Mouse (Mus musculus): Measurements from ENCODE around the gene Frmd8.

The Frmd8 gene

DNA sequence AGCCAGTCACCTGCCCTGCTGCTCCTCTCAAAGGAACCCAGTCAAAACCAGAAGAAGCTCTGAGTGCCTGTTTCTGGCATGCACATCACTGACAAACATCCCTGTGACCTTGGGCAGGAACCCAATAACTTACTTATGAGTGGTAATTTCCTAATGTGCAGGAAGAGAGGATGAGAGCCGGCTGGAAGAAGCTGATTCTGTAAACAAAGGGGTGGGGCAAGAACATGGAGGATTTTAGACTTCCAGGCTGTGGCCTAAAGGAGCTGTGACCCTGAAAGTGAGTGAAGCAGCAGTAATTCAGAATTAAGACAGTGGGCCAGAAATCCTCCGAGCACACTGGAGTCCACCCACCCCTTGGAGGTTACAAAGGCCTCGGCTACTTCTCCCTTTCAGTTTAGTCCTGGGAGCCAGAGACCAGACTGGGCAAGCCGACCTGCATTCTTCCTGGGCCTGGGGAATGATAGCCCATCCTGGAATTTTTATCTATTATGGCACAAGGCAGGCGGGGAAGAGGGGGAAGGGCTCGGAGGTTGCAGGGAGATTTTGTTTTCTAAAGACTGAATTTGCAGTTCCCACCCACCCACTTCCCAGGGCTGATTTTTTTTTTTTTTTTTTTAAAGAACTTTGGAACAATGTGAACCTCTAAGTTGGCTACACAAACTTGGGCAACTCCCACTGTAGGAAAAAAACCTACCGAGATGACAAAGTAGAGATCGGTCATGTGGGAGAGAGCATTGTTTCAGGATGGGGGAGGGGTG lies 68.8 kb downstream of the Frmd8 start:
- ChIA-PET CTCF (interaction anchor here (0.5 to 2.1 kb wide), 17 partner anchors 9 to 321 kb away, joined by 3 to 9 read pairs (median 3); no protein-coding TSS in a partner anchor), POLR2A (interaction anchor here (0.6 to 14.9 kb wide), 49 partner anchors 8 to 1230 kb away, joined by 3 to 2935 read pairs (median 5); partner anchors contain the start of genes Frmd8 (in 2 of the 4), Atg2a (in 1 of the 4), Ccdc85b (in 1 of the 4) and Cfl1 (in 1 of the 4))

GRCm38 (mm10) chr19:5804371-5804899 lies 70.6 kb downstream of the Frmd8 start:
- POLR2A ChIA-PET = interaction anchor here (0.6 to 19.0 kb wide), 40 partner anchors 7 to 473 kb away, joined by 3 to 4129 read pairs (median 11); partner anchors contain the start of genes Frmd8 (in 3 of the 4), Mus81 (in 2 of the 4), Slc25a45 (in 2 of the 4) and Tigd3 (in 2 of the 4)
- CTCF ChIA-PET = interaction anchor here in 3 of 4 experiments (0.8 to 2.1 kb wide), 8 partner anchors 11 to 211 kb away, joined by 3 to 7 read pairs (median 4); partner anchors contain the start of gene Capn1 (in 1 of the 3)

DNA sequence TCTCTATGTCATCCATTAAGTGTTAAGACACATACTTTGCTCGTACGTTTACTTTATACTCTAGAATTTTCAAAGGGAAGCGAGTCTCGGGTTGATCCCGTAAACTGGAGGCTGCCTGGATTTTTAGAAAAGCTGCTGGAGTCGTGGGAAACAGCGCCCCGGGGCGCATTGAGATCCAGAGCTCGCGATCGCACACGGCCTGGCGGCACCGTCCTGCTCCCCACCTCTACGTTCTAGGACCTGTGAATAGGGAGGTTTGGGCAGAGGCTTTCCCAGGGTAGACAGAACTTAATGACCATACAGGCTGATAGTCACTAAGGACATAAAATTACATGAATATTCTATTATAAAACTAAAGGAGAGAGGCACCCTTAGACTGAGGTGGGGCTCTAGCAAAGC lies 71.2 kb downstream of the Frmd8 start:
- ChIA-PET CTCF (interaction anchor here in 3 of 4 experiments (0.8 to 2.1 kb wide), 10 partner anchors 10 to 212 kb away, joined by 3 to 7 read pairs (median 4); partner anchors contain the start of gene Capn1 (in 1 of the 3)), POLR2A (interaction anchor here (0.6 to 19.0 kb wide), 58 partner anchors 8 to 795 kb away, joined by 3 to 4129 read pairs (median 6); partner anchors contain the start of genes Frmd8 (in 4 of the 4), Scyl1 (in 3 of the 4), Cfl1 (in 2 of the 4) and Mus81 (in 2 of the 4))

DNA sequence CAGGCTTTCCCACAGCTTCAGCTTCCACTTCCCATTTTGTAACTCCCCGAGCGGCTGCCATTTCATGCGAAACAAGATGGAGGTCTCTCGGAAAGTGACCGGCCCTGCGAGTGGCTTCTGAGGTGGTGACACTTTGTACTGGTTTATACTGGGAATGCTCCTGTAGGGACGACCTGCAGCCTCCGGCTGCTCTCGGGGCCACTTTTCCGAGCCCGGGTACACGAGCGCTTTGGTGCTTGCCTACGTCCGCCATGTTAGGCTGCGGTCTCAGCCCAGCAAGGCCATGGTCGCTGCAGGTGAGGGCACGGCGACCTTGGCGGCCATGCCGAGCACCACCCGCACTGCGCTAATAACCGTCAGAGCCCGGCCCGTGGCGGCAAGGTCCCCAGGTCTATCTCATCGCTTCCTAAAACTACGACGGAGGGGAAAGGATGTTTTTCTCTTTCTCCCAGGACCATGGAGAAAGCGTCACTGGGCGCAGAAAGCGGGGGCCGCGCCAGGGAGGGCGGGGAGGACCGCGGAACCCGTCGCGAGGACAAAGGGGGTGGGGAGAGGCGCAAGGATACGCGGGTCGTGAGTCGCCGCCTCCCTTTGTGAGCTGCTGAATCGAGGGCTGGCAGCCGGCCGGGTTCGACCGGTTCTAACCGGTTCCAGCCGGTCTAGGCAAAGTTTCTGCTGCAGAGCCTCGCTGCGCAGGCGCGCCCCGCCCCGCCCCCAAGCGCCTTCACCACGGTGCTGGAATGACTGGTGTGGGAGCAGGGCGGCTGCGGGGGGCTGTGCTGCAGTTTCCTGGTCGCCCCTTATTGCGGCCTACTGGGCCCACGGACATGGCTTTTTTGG lies 71.8 kb downstream of the Frmd8 start:
- ChIA-PET CTCF (interaction anchor here (0.5 to 2.1 kb wide), 16 partner anchors 9 to 212 kb away, joined by 3 to 7 read pairs (median 4); partner anchors contain the start of gene Capn1 (in 1 of the 4)), POLR2A (interaction anchor here (0.5 to 19.0 kb wide), 96 partner anchors 8 to 1102 kb away, joined by 3 to 4129 read pairs (median 4); partner anchors contain the start of genes Frmd8 (in 4 of the 4), Scyl1 (in 4 of the 4), Cdca5 (in 2 of the 4) and Cfl1 (in 2 of the 4))

DNA sequence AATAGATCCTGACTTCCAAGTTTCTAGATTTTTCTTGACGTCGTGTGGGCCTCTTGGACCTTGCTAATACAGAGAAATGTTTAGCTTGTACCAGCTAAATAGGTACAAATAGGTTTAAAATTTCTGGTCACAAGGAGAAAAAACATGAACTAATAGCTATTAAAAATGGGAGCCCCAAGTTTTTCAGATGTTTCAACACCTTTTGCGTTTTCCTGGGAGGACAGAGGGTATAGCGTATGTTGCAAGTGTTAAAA lies 72.4 kb downstream of the Frmd8 start:
- POLR2A ChIA-PET = interaction anchor here (0.6 to 19.0 kb wide), 75 partner anchors 9 to 1101 kb away, joined by 3 to 4129 read pairs (median 4); partner anchors contain the start of genes Cdca5 (in 2 of the 4), Cfl1 (in 2 of the 4), Fam89b (in 2 of the 4) and Frmd8 (in 2 of the 4)
- CTCF ChIA-PET = interaction anchor here (0.5 to 2.1 kb wide), 9 partner anchors 9 to 74 kb away, joined by 3 to 7 read pairs (median 3); no protein-coding TSS in a partner anchor

DNA sequence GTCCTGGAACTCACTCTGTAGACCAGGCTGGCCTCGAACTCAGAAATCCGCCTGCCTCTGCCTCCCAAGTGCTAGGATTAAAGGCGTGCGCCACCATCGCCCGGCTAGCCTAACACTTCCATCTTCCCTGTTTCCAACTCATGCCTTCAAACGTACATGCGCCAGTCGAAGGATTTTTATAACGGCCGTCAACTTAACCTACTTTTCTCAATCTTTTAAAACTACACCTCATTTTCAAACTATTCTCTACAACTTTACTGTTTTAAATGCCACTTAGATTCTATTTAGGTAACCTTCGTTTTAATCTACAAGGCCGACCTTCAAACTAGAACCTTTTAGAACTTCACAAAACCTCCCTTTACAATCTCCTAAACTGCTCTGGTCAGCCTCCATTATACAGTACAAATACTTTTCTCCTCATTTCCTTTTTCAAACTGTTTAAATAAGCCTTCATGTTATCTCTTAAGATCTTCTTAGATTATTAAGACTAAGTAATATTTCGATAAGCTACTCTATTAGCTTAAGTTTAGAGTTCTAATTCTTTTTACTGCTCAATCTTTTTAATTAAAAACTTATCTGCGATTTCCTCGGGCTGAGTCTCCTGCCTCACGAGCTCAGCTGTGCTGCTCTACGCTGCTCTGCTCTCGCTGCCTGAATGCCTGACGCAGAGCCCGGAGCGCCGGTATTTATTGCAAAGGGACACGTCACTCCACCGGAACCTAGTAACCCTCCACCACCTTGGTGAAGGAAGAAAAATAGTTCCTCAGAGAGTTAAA lies 72.9 kb downstream of the Frmd8 start:
- ChIA-PET POLR2A (interaction anchor here (0.6 to 19.0 kb wide), 82 partner anchors 8 to 561 kb away, joined by 3 to 4129 read pairs (median 5); partner anchors contain the start of genes Mus81 (in 3 of the 4), Cdca5 (in 2 of the 4), Cfl1 (in 2 of the 4) and Fam89b (in 2 of the 4)), CTCF (interaction anchor here (0.5 to 2.1 kb wide), 8 partner anchors 9 to 75 kb away, joined by 3 to 7 read pairs (median 3); no protein-coding TSS in a partner anchor)

DNA sequence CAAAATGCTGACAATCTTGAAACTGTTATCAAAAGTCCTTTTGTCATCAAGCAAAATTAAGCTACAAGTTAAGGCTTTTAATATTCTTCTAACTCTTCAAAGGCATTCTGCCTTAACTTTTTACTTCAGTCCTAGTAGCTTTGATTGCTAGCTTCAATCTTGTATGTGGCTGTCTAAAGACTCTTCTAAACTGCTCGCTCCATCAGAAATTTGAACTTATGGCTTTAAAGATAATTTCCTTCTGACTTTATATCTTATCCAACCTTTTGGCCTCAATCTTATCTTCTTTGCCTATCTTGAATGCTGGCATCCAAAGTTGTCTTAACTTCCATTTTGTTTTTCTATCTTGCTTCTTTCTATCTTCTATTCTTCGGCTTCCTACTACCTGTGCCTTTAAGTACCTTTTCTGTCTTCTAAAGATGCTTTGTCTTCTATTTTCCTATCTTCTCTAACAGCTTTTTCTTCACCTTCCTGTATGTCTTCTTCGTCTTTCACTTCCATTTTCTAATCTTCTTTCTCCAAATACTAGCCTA lies 73.6 kb downstream of the Frmd8 start:
- ChIA-PET POLR2A (interaction anchor here (0.6 to 19.0 kb wide), 50 partner anchors 8 to 441 kb away, joined by 3 to 4129 read pairs (median 8); partner anchors contain the start of genes Frmd8 (in 3 of the 4), Slc25a45 (in 3 of the 4), Atg2a (in 2 of the 4) and Cfl1 (in 2 of the 4)), CTCF (interaction anchor here in 1 of 4 experiments (2.3 kb wide), 1 partner anchor 17 kb away, joined by 8 read pairs; no protein-coding TSS in a partner anchor)

DNA sequence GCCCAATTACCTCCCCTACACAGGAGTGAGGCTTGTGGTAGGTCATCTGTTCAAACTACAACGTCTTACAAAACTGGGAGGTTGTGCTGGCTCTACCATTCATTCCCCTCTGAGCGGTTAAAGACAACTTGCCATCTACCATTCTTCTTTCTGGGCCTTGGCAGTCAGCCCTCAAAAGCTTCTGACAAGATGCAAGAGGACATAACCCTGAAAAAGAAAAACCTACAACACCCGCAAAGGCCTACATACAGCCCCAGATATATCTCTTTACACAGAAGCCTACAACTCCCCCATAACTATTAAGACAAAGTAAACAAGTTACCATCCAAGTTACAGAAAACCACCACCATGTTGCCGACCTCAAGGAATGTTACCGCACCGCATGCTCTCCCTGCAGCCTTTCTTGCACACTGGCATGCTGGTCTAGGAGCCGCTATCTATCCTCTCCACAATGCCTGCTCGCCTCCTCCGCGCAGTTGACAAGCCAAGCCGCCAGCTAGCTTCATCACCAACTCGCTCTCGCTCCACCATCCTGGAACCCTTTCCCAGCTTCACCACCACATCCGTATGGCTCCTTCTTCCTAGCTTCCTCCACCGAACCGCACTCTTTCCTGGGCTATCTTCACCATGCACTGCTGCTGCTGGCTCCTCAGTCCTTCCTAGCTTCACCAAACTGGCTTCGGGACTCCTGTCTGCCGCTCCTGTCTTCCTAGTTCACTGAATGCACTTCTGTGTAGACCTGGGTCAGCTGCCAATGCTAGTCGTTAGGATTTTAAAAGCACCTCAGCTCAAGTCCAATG lies 74.2 kb downstream of the Frmd8 start:
- CTCF ChIA-PET = interaction anchor here in 2 of 4 experiments (1.8 to 2.3 kb wide), 3 partner anchors 13 to 17 kb away, joined by 5 to 8 read pairs (median 7); no protein-coding TSS in a partner anchor
- POLR2A ChIA-PET = interaction anchor here (0.6 to 19.0 kb wide), 61 partner anchors 7 to 563 kb away, joined by 3 to 4129 read pairs (median 6); partner anchors contain the start of genes Frmd8 (in 3 of the 4), Slc25a45 (in 3 of the 4), Atg2a (in 2 of the 4) and Cfl1 (in 2 of the 4)

DNA sequence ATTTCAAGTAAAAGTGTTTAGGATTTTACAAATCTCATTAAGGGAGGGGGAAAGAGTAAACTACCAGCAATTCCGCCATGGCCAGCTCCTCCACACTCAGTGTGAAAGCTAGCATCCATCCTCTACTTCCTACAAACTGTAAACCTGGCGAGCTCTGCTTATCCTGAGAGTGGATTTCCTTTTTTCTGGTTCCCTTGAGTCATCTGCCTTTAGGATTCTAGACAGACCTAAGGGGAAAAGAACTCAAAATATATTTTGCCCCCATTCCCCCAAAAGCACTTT lies 74.8 kb downstream of the Frmd8 start:
- CTCF ChIA-PET = interaction anchor here in 3 of 4 experiments (0.6 to 2.3 kb wide), 5 partner anchors 12 to 50 kb away, joined by 3 to 8 read pairs (median 5); no protein-coding TSS in a partner anchor
- POLR2A ChIA-PET = interaction anchor here (0.5 to 19.0 kb wide), 52 partner anchors 9 to 1467 kb away, joined by 3 to 4129 read pairs (median 6); partner anchors contain the start of genes Frmd8 (in 3 of the 4), Atg2a (in 2 of the 4), Cfl1 (in 2 of the 4) and Slc25a45 (in 2 of the 4)

Measured in embryonic stem cell, embryonic (primary cell).